Mouse (Mus musculus): ENCODE results near the gene Armc8.

GRCm38 (mm10) chr9:99470347-99471092, 98.2 kb downstream of the Armc8 start:
- TF ChIP-seq CTCF (IDR thresholded peaks at IDR 0.05; ENCODE audit: borderline replicate concordance, control insufficient read depth, extremely low read depth, insufficient read depth, low read length, poor library complexity): no peak
- TF ChIP-seq POLR2A (IDR thresholded peaks at IDR 0.05; ENCODE audit: control insufficient read depth, extremely low read depth, insufficient read depth, low read length, poor library complexity): no peak
